Comparison of ENCODE assay signal across 8 mouse cellular contexts in genomic region chr13:48858054-48858453, GRCm38 (mm10). TPM values are rescaled to one million over a fixed set of nuclear protein-coding genes. Genes with fewer than 3 reads are reported as not detected.
DNase-seq lines count a peak whose midpoint lies in the region; ATAC-seq and TF ChIP-seq lines count a peak whose summit lies in the region.

No protein-coding gene starts in this region.

- H3K79me2 ChIP-seq in liver, adult 2 months (ENCODE audit: control insufficient read depth, insufficient read depth, low read length) = peaks cover 65% of the 10 kb centered on the region

- 73% methylated on average over 6 of the region's 6 CpGs for WGBS in forebrain, embryonic 10.5 days
- 45% methylated on average over 6 of the region's 6 CpGs for WGBS in forebrain, postnatal 0 days
- whole genome bisulfite sequencing in liver, adult 2 months = 17% methylated on average over 6 of the region's 6 CpGs
- WGBS in liver, postnatal 0 days (ENCODE audit: insufficient replicate concordance) = 69% methylated on average over 6 of the region's 6 CpGs
- 54% methylated on average over 6 of the region's 6 CpGs for WGBS in hindbrain, embryonic 16.5 days

- intact Hi-C loops in left cerebral cortex, postnatal 10 days (cut with DNase I) = no loop called here

- TF ChIP-seq POLR2A in liver, adult 2 months (IDR thresholded peaks at IDR 0.05; ENCODE audit: extremely low read depth, insufficient read depth, low read length) = no peak

- peaks cover 9% of the 10 kb centered on the region for H3K36me3 ChIP-seq in forebrain, embryonic 10.5 days (replicated peaks)
- no peaks in the 10 kb centered on the region for H3K36me3 ChIP-seq in forebrain, postnatal 0 days (ENCODE audit: insufficient read depth)
- no peaks in the 10 kb centered on the region for H3K36me3 ChIP-seq in liver, adult 2 months (ENCODE audit: control insufficient read depth, insufficient read depth, low read length)
- no peaks in the 10 kb centered on the region for H3K36me3 ChIP-seq in liver, postnatal 0 days (replicated peaks; ENCODE audit: insufficient read depth, low read length)
- no peaks in the 10 kb centered on the region for H3K36me3 ChIP-seq in hindbrain, embryonic 16.5 days (ENCODE audit: control insufficient read depth, insufficient read depth, low read length)

- no peak overlapping the region for H3K4me3 ChIP-seq in forebrain, embryonic 10.5 days
- H3K4me3 ChIP-seq in forebrain, postnatal 0 days (ENCODE audit: low read depth, low read length) = no peak overlapping the region
- no peak overlapping the region for H3K4me3 ChIP-seq in liver, adult 2 months (ENCODE audit: insufficient read depth, low read depth, low read length)
- H3K4me3 ChIP-seq in liver, postnatal 0 days (ENCODE audit: low read depth, low read length) = no peak overlapping the region
- no peak overlapping the region for H3K4me3 ChIP-seq in hindbrain, embryonic 16.5 days (ENCODE audit: low read length)

- no peak for DNase-seq in forebrain, embryonic 10.5 days (ENCODE audit: extremely low spot score, low spot score)
- DNase-seq in forebrain, postnatal 0 days = no peak
- DNase-seq in liver, adult 2 months (ENCODE audit: extremely low read depth, low read depth, low spot score) = peak; percentile 46
- DNase-seq in liver, postnatal 0 days = no peak
- peak; percentile 66 for DNase-seq in adipocyte (ENCODE audit: low spot score)
- no peak for DNase-seq in left cerebral cortex, postnatal 10 days (ENCODE audit: extremely low spot score in 1 of 2, low spot score in 2 of 2)
- DNase-seq in thymus, postnatal 25 days = no peak

- TF ChIP-seq CTCF in forebrain, postnatal 0 days (IDR thresholded peaks at IDR 0.05; ENCODE audit: low read depth) = no peak
- TF ChIP-seq CTCF in liver, adult 2 months (IDR thresholded peaks at IDR 0.05; ENCODE audit: low read depth, low read length) = no peak
- no peak for TF ChIP-seq CTCF in liver, postnatal 0 days (IDR thresholded peaks at IDR 0.05; ENCODE audit: low read depth)

- H3K9me3 ChIP-seq in forebrain, embryonic 10.5 days = peaks cover 6% of the 10 kb centered on the region; the same call in 1 of the 2 replicates
- no peaks in the 10 kb centered on the region for H3K9me3 ChIP-seq in forebrain, postnatal 0 days (ENCODE audit: low read length)
- H3K9me3 ChIP-seq in liver, postnatal 0 days (ENCODE audit: low read length) = no peaks in the 10 kb centered on the region
- H3K9me3 ChIP-seq in hindbrain, embryonic 16.5 days (ENCODE audit: control insufficient read depth, low read length) = no peaks in the 10 kb centered on the region

- no peaks in the 10 kb centered on the region for H3K27me3 ChIP-seq in forebrain, embryonic 10.5 days (ENCODE audit: poor library complexity, severe bottlenecking)
- no peaks in the 10 kb centered on the region for H3K27me3 ChIP-seq in forebrain, postnatal 0 days (ENCODE audit: insufficient read depth, low read length)
- H3K27me3 ChIP-seq in liver, adult 2 months (ENCODE audit: control insufficient read depth, insufficient read depth, low read length) = no peaks in the 10 kb centered on the region
- no peaks in the 10 kb centered on the region for H3K27me3 ChIP-seq in liver, postnatal 0 days (ENCODE audit: insufficient read depth, low read length)
- H3K27me3 ChIP-seq in hindbrain, embryonic 16.5 days (replicated peaks; ENCODE audit: control insufficient read depth, insufficient read depth, low read length) = no peaks in the 10 kb centered on the region

- no peak for ATAC-seq in forebrain, postnatal 0 days
- no peak for ATAC-seq in liver, postnatal 0 days
- ATAC-seq in hindbrain, embryonic 16.5 days = no peak

- no peak for TF ChIP-seq EP300 in liver, postnatal 0 days (IDR thresholded peaks at IDR 0.05; ENCODE audit: low read depth)

- no peak overlapping the region for H3K9ac ChIP-seq in forebrain, postnatal 0 days
- no peak overlapping the region for H3K9ac ChIP-seq in liver, adult 2 months (ENCODE audit: low read depth, low read length)
- no peak overlapping the region for H3K9ac ChIP-seq in liver, postnatal 0 days (replicated peaks)
- no peak overlapping the region; the same call in 1 of the 2 replicates for H3K9ac ChIP-seq in hindbrain, embryonic 16.5 days (ENCODE audit: low read depth, low read length)

- H3K4me1 ChIP-seq in forebrain, embryonic 10.5 days = peaks cover 65% of the 10 kb centered on the region
- H3K4me1 ChIP-seq in forebrain, postnatal 0 days (ENCODE audit: insufficient read depth) = peaks cover 7% of the 10 kb centered on the region
- H3K4me1 ChIP-seq in liver, adult 2 months (ENCODE audit: control insufficient read depth, insufficient read depth, low read length) = peaks cover 18% of the 10 kb centered on the region
- H3K4me1 ChIP-seq in liver, postnatal 0 days (ENCODE audit: insufficient read depth) = peaks cover 34% of the 10 kb centered on the region
- H3K4me1 ChIP-seq in hindbrain, embryonic 16.5 days (ENCODE audit: control insufficient read depth, insufficient read depth, low read depth, low read length) = peaks cover 39% of the 10 kb centered on the region

- no peak overlapping the region for H3K4me2 ChIP-seq in forebrain, postnatal 0 days (ENCODE audit: low read depth)
- no peak overlapping the region for H3K4me2 ChIP-seq in liver, postnatal 0 days (ENCODE audit: low read depth, low read length)
- no peak overlapping the region for H3K4me2 ChIP-seq in hindbrain, embryonic 16.5 days (ENCODE audit: low read length)

- peak overlapping the region; percentile 53; the same call in 1 of the 2 replicates for H3K27ac ChIP-seq in forebrain, embryonic 10.5 days
- H3K27ac ChIP-seq in forebrain, postnatal 0 days (ENCODE audit: low read depth, low read length) = no peak overlapping the region
- H3K27ac ChIP-seq in liver, adult 2 months (replicated peaks; ENCODE audit: insufficient read depth, low read depth, low read length) = no peak overlapping the region
- no peak overlapping the region for H3K27ac ChIP-seq in liver, postnatal 0 days (ENCODE audit: low read depth)
- H3K27ac ChIP-seq in hindbrain, embryonic 16.5 days (ENCODE audit: low read depth, low read length) = 0 out of 2 replicates have a peak overlapping the region, but pooled peaks have one; percentile 18

RNA-seq across cellular contexts. Expression of gene Phf2, which starts 12.9 kb away (rescaled TPM):
- polyA plus RNA-seq in forebrain, embryonic 10.5 days (2016; fragmentation: Nextera tagmentation; extraction: Ambion mirVana) = 7.7 TPM in 2 replicates
- total RNA-seq in forebrain, postnatal 0 days (2014; rRNA removed) = 21.5 and 30.3 TPM in 2 replicates
- polyA plus RNA-seq in forebrain, postnatal 0 days (2015; fragmentation: Nextera tagmentation; extraction: Ambion mirVana) = 3.7 and 4.7 TPM in 2 replicates
- total RNA-seq in liver, adult 2 months (2014; rRNA removed) = 3.0 and 4.1 TPM in 2 replicates
- polyA plus RNA-seq in liver, adult 2 months (2012; rRNA removed) = 5.8 and 6.7 TPM in 2 replicates
- 1.5 and 1.6 TPM in 2 replicates for polyA plus RNA-seq in liver, postnatal 0 days (2015; fragmentation: Nextera tagmentation; extraction: Ambion mirVana)
- polyA plus RNA-seq in hindbrain, embryonic 16.5 days (2015; fragmentation: Nextera tagmentation; extraction: Ambion mirVana) = 6.1 and 7.2 TPM in 2 replicates
- 10 to 100 TPM; 26.0 to 26.2 TPM for total RNA-seq in left cerebral cortex, postnatal 10 days (2021)

Comparison
In these comparisons a context has a peak if more than half of its experiments do, and no peak if none do; other contexts are left out.
1. DNase-seq: peak in liver, adult 2 months (single experiment) and adipocyte (single experiment); none in forebrain, embryonic 10.5 days (single experiment), forebrain, postnatal 0 days (single experiment), liver, postnatal 0 days (single experiment), left cerebral cortex, postnatal 10 days (0 of 2) and thymus, postnatal 25 days (single experiment).
2. H3K27ac ChIP-seq: peak in forebrain, embryonic 10.5 days (single experiment) and hindbrain, embryonic 16.5 days (single experiment); none in forebrain, postnatal 0 days (single experiment), liver, adult 2 months (single experiment) and liver, postnatal 0 days (single experiment).